Mouse (Mus musculus): Measurements from ENCODE around the gene Yrdc. TPM values are rescaled to one million over a fixed set of nuclear protein-coding genes. Genes with fewer than 3 reads are reported as not detected.

Gene Yrdc
- 49.4 TPM for polyA plus RNA-seq (2015; fragmentation: Illumina TruSeq; extraction: RNeasy Lipid Tissue Mini Kit (QIAGEN cat#74804); ENCODE audit: low read depth, low replicate concordance)

DNA sequence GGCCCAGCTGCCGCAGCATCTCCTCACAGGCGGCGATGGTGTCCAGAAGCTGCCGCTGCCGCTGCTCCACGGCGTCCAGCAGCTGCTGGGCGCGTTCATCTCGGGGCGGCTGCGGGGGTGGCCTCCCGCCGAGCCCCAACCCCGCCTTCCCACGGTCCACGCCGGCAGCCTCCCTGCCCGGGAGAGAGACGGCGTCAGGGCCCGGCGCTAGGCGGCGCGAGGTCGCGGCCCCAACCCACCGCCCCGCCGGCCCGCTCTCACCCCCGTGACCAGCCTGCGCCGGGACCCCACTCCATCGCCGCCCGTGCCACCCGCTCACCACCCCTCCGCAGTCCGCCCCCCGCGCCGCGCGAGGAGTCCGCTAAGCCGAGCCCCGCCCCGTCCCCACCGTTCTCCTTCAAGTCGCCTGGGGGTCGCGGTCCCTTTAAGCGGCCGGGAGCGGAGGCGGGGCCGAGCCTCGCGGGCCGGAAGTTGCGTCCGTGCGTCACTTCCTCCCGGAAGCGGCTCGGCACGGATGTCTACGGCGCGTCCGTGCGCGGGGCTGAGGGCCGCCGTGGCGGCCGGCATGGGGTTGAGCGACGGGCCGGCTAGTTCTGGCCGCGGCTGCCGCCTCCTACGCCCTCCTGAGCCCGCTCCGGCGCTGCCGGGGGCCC, at the start of gene Yrdc:
Yrdc (plus strand) TSS at position 419 of the 653 bp plus-strand sequence.

DNA sequence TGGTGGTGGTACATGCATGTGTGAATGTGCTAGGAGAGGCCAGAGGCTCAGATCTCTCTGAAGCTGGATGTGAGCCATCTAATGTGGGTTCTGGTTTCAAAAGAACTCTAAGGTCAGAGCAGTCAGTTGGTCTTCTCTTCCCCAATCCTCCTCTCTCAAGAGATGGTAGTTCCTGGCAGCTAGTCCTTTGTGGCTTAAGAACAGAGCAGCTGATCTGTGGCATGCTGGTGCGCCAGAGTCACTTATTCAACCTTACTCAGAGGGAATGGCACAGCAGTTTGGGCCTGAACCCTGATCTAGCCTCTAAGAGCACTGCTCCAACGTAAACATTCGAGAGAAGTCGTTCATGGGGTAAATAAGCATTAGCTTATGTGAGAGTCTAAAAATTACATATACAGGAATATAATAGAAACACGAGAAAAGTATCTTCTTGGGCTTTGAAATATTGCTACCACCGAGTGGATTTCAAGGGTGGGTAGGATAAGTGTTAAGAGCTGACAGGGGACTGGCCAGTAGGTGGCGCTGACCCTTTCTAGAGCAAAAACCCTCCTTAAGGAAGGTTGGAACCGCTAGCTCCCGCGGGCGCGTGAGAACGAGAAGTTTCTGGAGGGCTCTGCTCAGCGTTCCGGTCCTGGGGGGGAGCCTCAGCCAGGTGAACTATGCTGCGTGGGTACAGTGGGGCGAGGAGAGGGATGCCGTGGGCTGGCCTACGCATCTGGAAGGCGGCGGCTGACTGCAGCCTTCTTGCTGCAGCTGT, 48.7 kb upstream of the Yrdc start, which contains the start of gene Mtf1:
Mtf1 (plus strand) TSS at position 553 of the 757 bp plus-strand sequence.

DNA sequence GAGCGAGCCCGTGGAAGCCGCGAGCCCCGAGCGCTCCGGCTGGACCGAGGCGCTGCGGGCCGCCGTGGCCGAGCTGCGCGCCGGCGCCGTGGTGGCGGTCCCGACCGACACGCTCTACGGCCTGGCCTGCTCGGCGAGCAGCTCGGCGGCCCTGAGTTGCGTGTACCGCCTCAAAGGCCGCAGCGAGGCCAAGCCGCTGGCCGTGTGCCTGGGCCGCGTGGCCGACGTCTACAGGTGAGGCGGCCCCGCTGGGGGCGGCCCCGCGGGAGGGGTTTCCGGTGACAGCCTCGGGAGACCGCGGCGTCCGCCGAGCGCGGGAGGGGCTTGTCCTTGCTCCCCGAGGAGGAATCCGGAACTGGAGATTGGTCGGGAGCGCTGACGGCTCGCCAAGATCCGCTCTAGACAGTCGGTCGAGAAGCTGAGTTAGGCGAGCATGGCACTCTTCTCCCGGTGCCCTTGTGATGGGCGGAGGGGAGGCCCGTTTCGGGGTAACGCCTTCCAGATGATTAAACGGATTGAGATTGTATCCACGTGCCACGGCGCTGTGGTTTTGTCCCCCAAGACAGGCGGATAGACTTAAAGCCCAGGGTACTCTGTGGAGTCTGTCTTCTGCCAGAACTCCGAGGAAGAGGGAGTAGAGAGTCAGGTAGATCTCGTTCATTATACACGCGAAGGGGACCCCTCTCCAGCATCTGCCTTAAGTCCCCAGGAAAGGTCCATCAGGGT, 617 bp downstream of the Yrdc start, which contains the start of gene 1110065P20Rik:
1110065P20Rik (minus strand) TSS at position 264 of the 726 bp plus-strand sequence.

DNA sequence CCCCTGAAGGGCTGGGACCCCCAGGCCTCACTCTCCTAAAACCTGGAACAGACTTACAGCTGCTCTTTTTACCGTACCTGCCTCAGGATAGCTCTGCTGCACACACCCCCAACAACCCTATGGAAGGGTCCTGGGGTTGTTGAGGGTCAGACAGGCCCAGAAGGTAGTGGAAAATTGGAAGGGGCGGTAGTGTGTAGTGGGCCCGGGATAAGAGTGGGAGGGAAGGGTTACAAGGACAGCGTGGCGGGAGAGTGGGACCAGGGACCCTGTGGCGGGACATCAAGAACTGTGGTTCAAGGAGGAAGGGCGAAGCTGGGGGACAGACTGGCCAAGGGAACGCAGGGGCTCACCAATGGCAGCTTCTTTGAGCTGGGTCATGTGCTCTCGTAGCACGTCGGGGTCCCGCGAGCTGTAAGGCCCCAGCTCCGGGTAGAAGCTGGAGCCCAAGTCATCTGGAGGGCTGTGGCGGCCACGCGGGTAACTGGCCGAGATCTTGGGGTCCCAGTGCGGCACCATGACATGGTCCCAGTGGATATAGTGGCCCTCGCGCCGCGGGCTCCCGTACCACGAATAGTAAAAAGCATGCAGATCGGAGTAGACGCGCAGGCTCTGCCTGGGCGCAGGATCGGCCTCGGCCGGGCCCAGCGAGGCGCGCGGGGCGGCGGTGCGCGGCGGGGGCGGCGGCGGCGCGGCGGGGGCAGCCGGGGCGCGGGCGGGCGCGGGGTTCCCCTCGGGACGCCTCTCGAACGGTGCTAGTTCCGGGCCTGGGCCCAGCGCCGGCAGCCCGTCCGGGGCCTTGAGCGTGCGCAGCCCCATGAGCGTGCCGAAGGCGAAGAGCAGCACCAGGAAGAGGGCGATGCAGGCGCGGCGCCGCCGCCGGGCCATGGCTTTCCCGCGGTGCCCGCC, 11.1 kb downstream of the Yrdc start, which contains the start of gene Maneal:
Maneal (minus strand) TSS at position 889 of the 906 bp plus-strand sequence.

DNA sequence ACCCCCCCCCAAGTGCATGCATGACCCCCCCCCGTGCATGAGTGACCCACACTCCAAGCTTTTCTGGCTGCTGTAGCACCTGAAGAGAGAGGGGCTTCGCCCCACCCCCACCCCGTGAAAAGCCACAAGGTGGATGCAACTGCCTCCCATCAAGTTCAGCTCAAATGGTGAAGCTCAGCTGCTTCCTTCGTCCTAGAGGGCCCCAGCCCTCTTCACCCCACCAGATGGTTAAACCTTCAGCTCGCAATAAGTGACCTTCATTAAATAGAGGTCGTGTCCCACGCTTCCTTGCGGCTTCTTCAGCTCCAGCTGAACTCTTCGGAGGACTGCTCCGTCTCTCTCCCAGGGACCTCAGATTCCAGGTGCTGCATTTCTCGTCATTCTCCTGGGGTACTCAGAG, 30.1 kb downstream of the Yrdc start, which contains the start of gene Epha10:
Epha10 (plus strand) TSS at position 301 of the 400 bp plus-strand sequence.

Other genes with a start within 250 kb of the Yrdc start
- gene 3100002H09Rik, start 239.9 kb upstream of the Yrdc start, polyA plus RNA-seq (2015; fragmentation: Illumina TruSeq; extraction: RNeasy Lipid Tissue Mini Kit (QIAGEN cat#74804); ENCODE audit: low read depth, low replicate concordance), result not detected
- gene Pou3f1, start 193.9 kb upstream of the Yrdc start, polyA plus RNA-seq (2015; fragmentation: Illumina TruSeq; extraction: RNeasy Lipid Tissue Mini Kit (QIAGEN cat#74804); ENCODE audit: low read depth, low replicate concordance), result 11.6 TPM
- 26.1 TPM for gene Utp11, start 157.1 kb upstream of the Yrdc start, polyA plus RNA-seq (2015; fragmentation: Illumina TruSeq; extraction: RNeasy Lipid Tissue Mini Kit (QIAGEN cat#74804); ENCODE audit: low read depth, low replicate concordance)
- gene Fhl3, start 150.0 kb upstream of the Yrdc start, polyA plus RNA-seq (2015; fragmentation: Illumina TruSeq; extraction: RNeasy Lipid Tissue Mini Kit (QIAGEN cat#74804); ENCODE audit: low read depth, low replicate concordance), result 0.82 TPM
- gene Sf3a3, start 135.9 kb upstream of the Yrdc start, polyA plus RNA-seq (2015; fragmentation: Illumina TruSeq; extraction: RNeasy Lipid Tissue Mini Kit (QIAGEN cat#74804); ENCODE audit: low read depth, low replicate concordance), result 42.1 TPM
- 43.6 TPM for gene Inpp5b, start 108.8 kb upstream of the Yrdc start, polyA plus RNA-seq (2015; fragmentation: Illumina TruSeq; extraction: RNeasy Lipid Tissue Mini Kit (QIAGEN cat#74804); ENCODE audit: low read depth, low replicate concordance)
- 18.5 TPM for gene Mtf1, start 48.6 kb upstream of the Yrdc start, polyA plus RNA-seq (2015; fragmentation: Illumina TruSeq; extraction: RNeasy Lipid Tissue Mini Kit (QIAGEN cat#74804); ENCODE audit: low read depth, low replicate concordance)
- gene 1110065P20Rik, start 517 bp downstream of the Yrdc start, polyA plus RNA-seq (2015; fragmentation: Illumina TruSeq; extraction: RNeasy Lipid Tissue Mini Kit (QIAGEN cat#74804); ENCODE audit: low read depth, low replicate concordance), result 95.2 TPM
- gene Maneal, start 11.5 kb downstream of the Yrdc start, polyA plus RNA-seq (2015; fragmentation: Illumina TruSeq; extraction: RNeasy Lipid Tissue Mini Kit (QIAGEN cat#74804); ENCODE audit: low read depth, low replicate concordance), result 45.2 TPM
- gene Epha10, start 30.2 kb downstream of the Yrdc start, polyA plus RNA-seq (2015; fragmentation: Illumina TruSeq; extraction: RNeasy Lipid Tissue Mini Kit (QIAGEN cat#74804); ENCODE audit: low read depth, low replicate concordance), result 28.4 TPM
- gene 9930104L06Rik, start 86.4 kb downstream of the Yrdc start, polyA plus RNA-seq (2015; fragmentation: Illumina TruSeq; extraction: RNeasy Lipid Tissue Mini Kit (QIAGEN cat#74804); ENCODE audit: low read depth, low replicate concordance), result 15.7 TPM
- 2.3 TPM for gene Cdca8, start 88.6 kb downstream of the Yrdc start, polyA plus RNA-seq (2015; fragmentation: Illumina TruSeq; extraction: RNeasy Lipid Tissue Mini Kit (QIAGEN cat#74804); ENCODE audit: low read depth, low replicate concordance)
- 15.6 TPM for gene Rspo1, start 135.8 kb downstream of the Yrdc start, polyA plus RNA-seq (2015; fragmentation: Illumina TruSeq; extraction: RNeasy Lipid Tissue Mini Kit (QIAGEN cat#74804); ENCODE audit: low read depth, low replicate concordance)
- 74.7 TPM for gene Gnl2, start 165.9 kb downstream of the Yrdc start, polyA plus RNA-seq (2015; fragmentation: Illumina TruSeq; extraction: RNeasy Lipid Tissue Mini Kit (QIAGEN cat#74804); ENCODE audit: low read depth, low replicate concordance)
- 2.8 TPM for gene Dnali1, start 215.0 kb downstream of the Yrdc start, polyA plus RNA-seq (2015; fragmentation: Illumina TruSeq; extraction: RNeasy Lipid Tissue Mini Kit (QIAGEN cat#74804); ENCODE audit: low read depth, low replicate concordance)
- 14.4 TPM for gene Snip1, start 216.0 kb downstream of the Yrdc start, polyA plus RNA-seq (2015; fragmentation: Illumina TruSeq; extraction: RNeasy Lipid Tissue Mini Kit (QIAGEN cat#74804); ENCODE audit: low read depth, low replicate concordance)
- gene Meaf6, start 234.5 kb downstream of the Yrdc start, polyA plus RNA-seq (2015; fragmentation: Illumina TruSeq; extraction: RNeasy Lipid Tissue Mini Kit (QIAGEN cat#74804); ENCODE audit: low read depth, low replicate concordance), result 116 TPM

Measured in brain, adult 10 weeks (tissue).